Comparison of ENCODE assay signal across 31 mouse cellular contexts in the genomic region with DNA sequence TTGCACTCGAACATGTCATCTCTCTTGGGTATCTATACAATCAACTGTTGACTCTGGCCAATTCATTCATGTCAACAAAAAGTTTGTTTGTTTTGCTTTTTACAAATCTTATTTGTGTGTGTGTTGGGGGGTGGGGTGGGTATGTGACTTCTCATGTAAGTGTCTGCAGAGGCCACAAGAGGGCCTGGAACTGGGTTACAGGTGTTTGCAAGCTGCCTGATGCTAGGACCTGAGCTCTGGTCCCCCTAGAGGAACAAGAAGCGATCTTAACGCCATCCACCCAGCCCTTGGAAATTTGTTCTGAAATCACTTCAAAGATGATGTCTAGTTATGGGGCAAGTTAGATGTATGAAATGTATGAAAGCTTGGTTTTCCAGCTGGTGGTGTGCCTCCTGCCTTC. TPM values are rescaled to one million over a fixed set of nuclear protein-coding genes. Genes with fewer than 3 reads are reported as not detected.
A peak's percentile ranks its signal among the peaks of the same experiment; 100 is the strongest.
DNase-seq lines count a peak whose midpoint lies in the region; ATAC-seq and TF ChIP-seq lines count a peak whose summit lies in the region.
"Had no signal": no experiment of that assay in that cellular context is flagged by ENCODE, and none has a peak within 500 bp of the region (broad histone marks: within the 10 kb centered on the region; RNA-seq: fewer than 3 reads in every experiment).

No protein-coding gene starts in this region.

- no peak overlapping the region for H3K27ac ChIP-seq in liver, adult 2 months (replicated peaks; ENCODE audit: insufficient read depth, low read depth, low read length)
- H3K27ac ChIP-seq in liver, embryonic 11.5 days (ENCODE audit: low read depth, low read length) = no peak overlapping the region
- no peak overlapping the region for H3K27ac ChIP-seq in stomach, postnatal 0 days (replicated peaks)
- H3K27ac ChIP-seq: embryonic facial prominence, embryonic 10.5 days; embryonic facial prominence, embryonic 13.5 days; forebrain, embryonic 12.5 days; forebrain, embryonic 15.5 days; heart, embryonic 10.5 days; heart, embryonic 13.5 days; hindbrain, embryonic 14.5 days; hindbrain, postnatal 0 days had no signal

- H3K4me1 ChIP-seq in liver, adult 2 months (ENCODE audit: control insufficient read depth, insufficient read depth, low read length) = no peaks in the 10 kb centered on the region
- no peaks in the 10 kb centered on the region for H3K4me1 ChIP-seq in liver, embryonic 11.5 days (replicated peaks; ENCODE audit: control insufficient read depth, insufficient read depth, low read length)
- H3K4me1 ChIP-seq in stomach, postnatal 0 days (replicated peaks; ENCODE audit: control insufficient read depth, insufficient read depth) = no peaks in the 10 kb centered on the region
- H3K4me1 ChIP-seq: embryonic facial prominence, embryonic 10.5 days; embryonic facial prominence, embryonic 13.5 days; forebrain, embryonic 12.5 days; forebrain, embryonic 15.5 days; heart, embryonic 10.5 days; heart, embryonic 13.5 days had no signal

- TF ChIP-seq CTCF in liver, adult 2 months (IDR thresholded peaks at IDR 0.05; ENCODE audit: low read depth, low read length) = 0 out of 2 replicates have a peak, but pooled peaks have one; percentile 4
- TF ChIP-seq CTCF in stomach, postnatal 0 days (IDR thresholded peaks at IDR 0.05; ENCODE audit: low read depth) = 0 out of 2 replicates have a peak, but pooled peaks have one; percentile 10

- no peak overlapping the region for H3K9ac ChIP-seq in liver, adult 2 months (ENCODE audit: low read depth, low read length)
- H3K9ac ChIP-seq in liver, embryonic 11.5 days (ENCODE audit: low read depth, low read length) = no peak overlapping the region
- H3K9ac ChIP-seq in stomach, postnatal 0 days (ENCODE audit: low read length) = no peak overlapping the region
- H3K9ac ChIP-seq: embryonic facial prominence, embryonic 13.5 days; forebrain, embryonic 12.5 days; forebrain, embryonic 15.5 days; heart, embryonic 13.5 days; hindbrain, embryonic 14.5 days had no signal

- 75% methylated on average over 3 of the region's 3 CpGs for WGBS in liver, adult 2 months
- WGBS in liver, embryonic 11.5 days = 73% methylated on average over 3 of the region's 3 CpGs
- 78% methylated on average over 3 of the region's 3 CpGs for WGBS in stomach, postnatal 0 days

- H3K27me3 ChIP-seq in liver, adult 2 months (ENCODE audit: control insufficient read depth, insufficient read depth, low read length) = no peaks in the 10 kb centered on the region
- H3K27me3 ChIP-seq in liver, embryonic 11.5 days (replicated peaks; ENCODE audit: control insufficient read depth, insufficient read depth, low read length) = no peaks in the 10 kb centered on the region
- H3K27me3 ChIP-seq in stomach, postnatal 0 days (ENCODE audit: control insufficient read depth, insufficient read depth, low read length) = no peaks in the 10 kb centered on the region
- H3K27me3 ChIP-seq: embryonic facial prominence, embryonic 13.5 days; forebrain, embryonic 12.5 days; forebrain, embryonic 15.5 days; heart, embryonic 13.5 days had no signal

- no peak for DNase-seq in liver, adult 2 months (ENCODE audit: extremely low read depth, low read depth, low spot score)
- no peak for DNase-seq in liver, embryonic 11.5 days (ENCODE audit: low spot score)
- DNase-seq in A20 (ENCODE audit: low read depth, low spot score) (peak; percentile 52), ES-CJ7 (ENCODE audit: low read depth, low spot score) (peak; percentile 49)
- DNase-seq in stomach, postnatal 0 days (ENCODE audit: low spot score) = no peak
- no peak for DNase-seq in layer of hippocampus, postnatal 10 days (ENCODE audit: low spot score in 2 of 2)
- DNase-seq in heart, adult 9 months (ENCODE audit: low spot score in 2 of 2) = no peak
- DNase-seq: adrenal gland, adult 8-10 months; adrenal gland, postnatal 25 days; cerebellum, adult 11-12 months; cerebellum, adult 8-10 months; cerebellum, postnatal 10 days; cerebellum, postnatal 36 days; embryo, embryonic 11 days; gastrocnemius, postnatal 25 days; heart, adult 18-20 months; heart, postnatal 14 days; heart, postnatal 4 days had no signal

- H3K4me3 ChIP-seq in liver, adult 2 months (ENCODE audit: insufficient read depth, low read depth, low read length) = no peak overlapping the region
- H3K4me3 ChIP-seq in liver, embryonic 11.5 days (ENCODE audit: low read depth, low read length) = no peak overlapping the region
- no peak overlapping the region for H3K4me3 ChIP-seq in stomach, postnatal 0 days (ENCODE audit: low read depth, low read length)
- H3K4me3 ChIP-seq: embryonic facial prominence, embryonic 10.5 days; embryonic facial prominence, embryonic 13.5 days; erythroblast, embryonic 14.5 days; forebrain, embryonic 12.5 days; forebrain, embryonic 15.5 days; heart, embryonic 10.5 days; heart, embryonic 13.5 days had no signal

- H3K4me2 ChIP-seq in liver, embryonic 11.5 days = no peak overlapping the region
- H3K4me2 ChIP-seq in stomach, postnatal 0 days (replicated peaks; ENCODE audit: low read depth) = no peak overlapping the region
- H3K4me2 ChIP-seq: embryonic facial prominence, embryonic 13.5 days; forebrain, embryonic 12.5 days; forebrain, embryonic 15.5 days; heart, embryonic 13.5 days; hindbrain, embryonic 14.5 days had no signal

- no peaks in the 10 kb centered on the region; the same call in none of the 2 replicates for H3K9me3 ChIP-seq in liver, embryonic 11.5 days (ENCODE audit: control insufficient read depth, low read length)
- H3K9me3 ChIP-seq in stomach, postnatal 0 days (ENCODE audit: control insufficient read depth, low read length) = no peaks in the 10 kb centered on the region
- H3K9me3 ChIP-seq: embryonic facial prominence, embryonic 10.5 days; embryonic facial prominence, embryonic 13.5 days; forebrain, embryonic 12.5 days; forebrain, embryonic 15.5 days; G1E; heart, embryonic 10.5 days; heart, embryonic 13.5 days had no signal

- TF ChIP-seq EP300 in stomach, postnatal 0 days (optimal IDR thresholded peaks at IDR 0.05) = no peak

- no peaks in the 10 kb centered on the region for H3K36me3 ChIP-seq in liver, adult 2 months (ENCODE audit: control insufficient read depth, insufficient read depth, low read length)
- no peaks in the 10 kb centered on the region for H3K36me3 ChIP-seq in liver, embryonic 11.5 days (ENCODE audit: control insufficient read depth, insufficient read depth, low read length)
- no peaks in the 10 kb centered on the region for H3K36me3 ChIP-seq in stomach, postnatal 0 days (ENCODE audit: control insufficient read depth, insufficient read depth, low read length)
- H3K36me3 ChIP-seq: embryonic facial prominence, embryonic 10.5 days; embryonic facial prominence, embryonic 13.5 days; forebrain, embryonic 12.5 days; forebrain, embryonic 15.5 days; G1E; heart, embryonic 10.5 days; heart, embryonic 13.5 days had no signal

- no peak for TF ChIP-seq POLR2A in liver, adult 2 months (IDR thresholded peaks at IDR 0.05; ENCODE audit: extremely low read depth, insufficient read depth, low read length)

- ATAC-seq in liver, embryonic 11.5 days (replicated peaks; ENCODE audit: low FRiP score) = no peak
- ATAC-seq in stomach, postnatal 0 days (ENCODE audit: low FRiP score, low TSS enrichment) = no peak
- ATAC-seq: activated CD4-positive, CD25-positive, alpha-beta regulatory T cell, adult 4 months; CD4-positive, CD25-positive, alpha-beta regulatory T cell, adult 4 months; forebrain, embryonic 15.5 days; hindbrain, postnatal 0 days; Patski had no signal

- H3K79me2 ChIP-seq in liver, adult 2 months (ENCODE audit: control insufficient read depth, insufficient read depth, low read length) = no peaks in the 10 kb centered on the region

RNA-seq across cellular contexts. Expression of gene Amer2, which starts 52.2 kb away (rescaled TPM):
- 0.28 and 0.34 TPM in 2 replicates for total RNA-seq in liver, adult 2 months (2014; rRNA removed)
- polyA plus RNA-seq in liver, adult 2 months (2012; rRNA removed) = 0.16 and 0.24 TPM in 2 replicates
- polyA plus RNA-seq in liver, embryonic 11.5 days (2014; fragmentation: Nextera tagmentation; extraction: Ambion mirVana) = 0.43 and 0.55 TPM in 2 replicates
- polyA plus RNA-seq in stomach, postnatal 0 days (2015; fragmentation: Nextera tagmentation; extraction: Ambion mirVana) = 1.2 and 1.5 TPM in 2 replicates
- total RNA-seq in layer of hippocampus, postnatal 10 days (2021) = 10 to 100 TPM; 46.1 to 49.9 TPM
- total RNA-seq: heart, adult 18-20 months; heart, postnatal 14 days had no signal
- polyA plus RNA-seq: activated CD4-positive, CD25-positive, alpha-beta regulatory T cell, adult 4 months; CD4-positive, CD25-positive, alpha-beta regulatory T cell, adult 4 months; erythroblast, embryonic 14.5 days; G1E had no signal

RNA-seq across cellular contexts. Expression of gene Mtmr6, which starts 55.8 kb away (rescaled TPM):
- total RNA-seq in liver, adult 2 months (2014; rRNA removed) = 19.1 and 22.7 TPM in 2 replicates
- polyA plus RNA-seq in liver, adult 2 months (2012; rRNA removed) = 5.9 and 6.4 TPM in 2 replicates
- polyA plus RNA-seq in liver, embryonic 11.5 days (2014; fragmentation: Nextera tagmentation; extraction: Ambion mirVana) = 24.5 and 25.0 TPM in 2 replicates
- polyA plus RNA-seq in stomach, postnatal 0 days (2015; fragmentation: Nextera tagmentation; extraction: Ambion mirVana) = 31.4 and 31.6 TPM in 2 replicates
- total RNA-seq in layer of hippocampus, postnatal 10 days (2021) = 10 to 100 TPM; 89.7 to 98.9 TPM

Comparison
In these comparisons a context has a peak if more than half of its experiments do, and no peak if none do; other contexts are left out.
1. DNase-seq: peak in A20 (single experiment) and ES-CJ7 (single experiment); none in liver, adult 2 months (single experiment), liver, embryonic 11.5 days (single experiment), stomach, postnatal 0 days (single experiment), layer of hippocampus, postnatal 10 days (0 of 2) and heart, adult 9 months (0 of 2).